Mouse (Mus musculus) stomach, embryonic 16.5 days (tissue): ENCODE measurements at regions not wholly inside any gene's neighbourhood (a gene's known extent, or its start where the extent isn't known, plus 50 kb on each side); places are given as distances from the start of the nearest gene placed in this dataset.

Experiments used
- ATAC-seq: fragments of 200-750 bp; cut with Nextera tagmentation; 2 replicates; pipeline ENCODE4 v1.8.0; 2017; ENCODE audit warnings: moderate number of reproducible peaks, moderate TSS enrichment; ENCODE audit not compliant: insufficient read depth, low FRiP score
- H3K27ac ChIP-seq: fragments of 300-500 bp; sonication (generic); 2 replicates; pipeline ENCODE4 v1.5.1; 2014; ENCODE audit warnings: low read length
- H3K27me3 ChIP-seq: fragments of 300-500 bp; sonication (generic); 2 replicates; pipeline ENCODE4 v1.6.1; 2014; ENCODE audit warnings: low read length, control low read depth, mixed read lengths; ENCODE audit not compliant: control insufficient read depth, insufficient read depth
- H3K36me3 ChIP-seq: fragments of 300-500 bp; sonication (generic); 2 replicates; pipeline ENCODE4 v1.6.1; 2014; ENCODE audit warnings: low read length; ENCODE audit not compliant: control insufficient read depth, insufficient read depth
- H3K4me1 ChIP-seq: fragments of 300-500 bp; sonication (generic); 2 replicates; pipeline ENCODE4 v1.6.1; 2014; ENCODE audit warnings: low read length, control low read depth, mixed read lengths; ENCODE audit not compliant: control insufficient read depth, insufficient read depth
- H3K4me2 ChIP-seq: fragments of 300-500 bp; sonication (generic); 2 replicates; pipeline ENCODE4 v1.6.1; 2014; ENCODE audit warnings: low read depth, low read length, mixed read lengths
- H3K4me3 ChIP-seq: fragments of 300-500 bp; sonication (generic); replicated peaks from 2 replicates; pipeline ENCODE4 v1.5.1; 2014; ENCODE audit warnings: mild to moderate bottlenecking, low read length
- H3K9ac ChIP-seq: fragments of 300-500 bp; sonication (generic); 2 replicates; pipeline ENCODE4 v1.6.1; 2014; ENCODE audit warnings: low read length
- H3K9me3 ChIP-seq: fragments of 300-500 bp; sonication (generic); replicated peaks from 2 replicates; pipeline ENCODE4 v1.6.1; 2016; ENCODE audit warnings: low read length, control low read depth; ENCODE audit not compliant: control insufficient read depth
- WGBS: fragments of 180-500 bp; shearing (Covaris S2); extraction: QIAGEN DNeasy Blood & Tissue Kit; methylation state at CpG from one replicate; pipeline ENCODE4 v1.1.7; 2014; 5-methylcytosine and 5-hydroxymethylcytosine counted together

GRCm38 (mm10) chr4:47534959-47535358, 60.5 kb downstream of the Sec61b start:
- 88% methylated on average over 11 of the region's 11 CpGs for WGBS
- H3K27ac ChIP-seq: no peak overlapping the region
- H3K9me3 ChIP-seq: no peaks in the 10 kb centered on the region
- H3K36me3 ChIP-seq: no peaks in the 10 kb centered on the region
- H3K4me3 ChIP-seq: no peak overlapping the region
- ATAC-seq: no peak
- no peaks in the 10 kb centered on the region for H3K27me3 ChIP-seq
- no peak overlapping the region for H3K4me2 ChIP-seq
- H3K9ac ChIP-seq: no peak overlapping the region
- no peaks in the 10 kb centered on the region for H3K4me1 ChIP-seq

GRCm38 (mm10) chr4:47567694-47568093, 93.2 kb downstream of the Sec61b start:
- no peak overlapping the region for H3K4me3 ChIP-seq
- H3K4me1 ChIP-seq: no peaks in the 10 kb centered on the region
- no peak overlapping the region for H3K4me2 ChIP-seq
- H3K9ac ChIP-seq: no peak overlapping the region
- H3K27ac ChIP-seq: no peak overlapping the region
- no peak for ATAC-seq
- H3K36me3 ChIP-seq: no peaks in the 10 kb centered on the region
- H3K27me3 ChIP-seq: no peaks in the 10 kb centered on the region
- H3K9me3 ChIP-seq: no peaks in the 10 kb centered on the region
- 74% methylated on average over 3 of the region's 3 CpGs for WGBS

GRCm38 (mm10) chr4:47570846-47571245, 96.4 kb downstream of the Sec61b start:
- Histone ChIP-seq H3K9ac (no peak overlapping the region), H3K4me2 (no peak overlapping the region), H3K27ac (no peak overlapping the region), H3K36me3 (no peaks in the 10 kb centered on the region), H3K4me1 (no peaks in the 10 kb centered on the region), H3K4me3 (no peak overlapping the region), H3K27me3 (no peaks in the 10 kb centered on the region), H3K9me3 (no peaks in the 10 kb centered on the region)
- 90% methylated on average over 5 of the region's 5 CpGs for WGBS
- no peak for ATAC-seq

- no peaks in the 10 kb centered on the region for H3K27me3 ChIP-seq
- no peak overlapping the region for H3K4me2 ChIP-seq
- no peaks in the 10 kb centered on the region for H3K9me3 ChIP-seq
- H3K4me3 ChIP-seq: no peak overlapping the region
- no peak overlapping the region for H3K27ac ChIP-seq
- 84% methylated on average over 4 of the region's 4 CpGs for WGBS
- H3K4me1 ChIP-seq: no peaks in the 10 kb centered on the region
- H3K9ac ChIP-seq: no peak overlapping the region
- no peak for ATAC-seq
- no peaks in the 10 kb centered on the region for H3K36me3 ChIP-seq
Observed at GRCm38 (mm10) chr4:47576011-47576410, 101.6 kb downstream of the Sec61b start.

GRCm38 (mm10) chr4:47577490-47577889, 103.0 kb downstream of the Sec61b start:
- no peak overlapping the region for H3K4me3 ChIP-seq
- ATAC-seq: no peak
- no peaks in the 10 kb centered on the region for H3K36me3 ChIP-seq
- no peak overlapping the region for H3K27ac ChIP-seq
- H3K4me2 ChIP-seq: no peak overlapping the region
- H3K27me3 ChIP-seq: no peaks in the 10 kb centered on the region
- no peaks in the 10 kb centered on the region for H3K9me3 ChIP-seq
- no peaks in the 10 kb centered on the region for H3K4me1 ChIP-seq
- WGBS: 83% methylated on average over 3 of the region's 3 CpGs
- no peak overlapping the region for H3K9ac ChIP-seq

- no peak for ATAC-seq
- Histone ChIP-seq H3K4me2 (no peak overlapping the region), H3K4me3 (no peak overlapping the region), H3K27me3 (no peaks in the 10 kb centered on the region), H3K27ac (no peak overlapping the region), H3K4me1 (no peaks in the 10 kb centered on the region), H3K36me3 (no peaks in the 10 kb centered on the region), H3K9me3 (no peaks in the 10 kb centered on the region), H3K9ac (no peak overlapping the region)
- 81% methylated on average over 10 of the region's 10 CpGs for WGBS
Observed at GRCm38 (mm10) chr4:47578637-47579036, 104.2 kb downstream of the Sec61b start.

GRCm38 (mm10) chr4:47580556-47580955, 106.1 kb downstream of the Sec61b start:
- WGBS: 82% methylated on average over 5 of the region's 5 CpGs

GRCm38 (mm10) chr4:47587256-47587655, 112.8 kb downstream of the Sec61b start:
- no peaks in the 10 kb centered on the region for H3K9me3 ChIP-seq
- H3K4me2 ChIP-seq: no peak overlapping the region
- no peak for ATAC-seq
- no peak overlapping the region for H3K9ac ChIP-seq
- H3K27me3 ChIP-seq: no peaks in the 10 kb centered on the region
- no peaks in the 10 kb centered on the region for H3K36me3 ChIP-seq
- no peaks in the 10 kb centered on the region for H3K4me1 ChIP-seq
- H3K4me3 ChIP-seq: no peak overlapping the region
- WGBS: 48% methylated on average over 5 of the region's 5 CpGs
- no peak overlapping the region for H3K27ac ChIP-seq

More at GRCm38 (mm10) chr4:47580556-47580955, 106.1 kb downstream of the Sec61b start:
- no peak overlapping the region for H3K27ac ChIP-seq
- H3K9me3 ChIP-seq: no peaks in the 10 kb centered on the region
- no peaks in the 10 kb centered on the region for H3K4me1 ChIP-seq
- no peaks in the 10 kb centered on the region for H3K36me3 ChIP-seq
- no peak overlapping the region for H3K4me2 ChIP-seq
- no peaks in the 10 kb centered on the region for H3K27me3 ChIP-seq
- H3K9ac ChIP-seq: no peak overlapping the region
- no peak overlapping the region for H3K4me3 ChIP-seq
- no peak for ATAC-seq

GRCm38 (mm10) chr4:47592271-47592986, 118.0 kb downstream of the Sec61b start:
- no peaks in the 10 kb centered on the region for H3K27me3 ChIP-seq
- H3K9ac ChIP-seq: no peak overlapping the region
- no peak overlapping the region for H3K4me3 ChIP-seq
- no peak overlapping the region for H3K27ac ChIP-seq
- H3K4me2 ChIP-seq: no peak overlapping the region
- no peaks in the 10 kb centered on the region for H3K4me1 ChIP-seq
- 88% methylated on average over 11 of the region's 11 CpGs for WGBS
- H3K9me3 ChIP-seq: no peaks in the 10 kb centered on the region
- H3K36me3 ChIP-seq: no peaks in the 10 kb centered on the region
- no peak for ATAC-seq
